Mouse (Mus musculus) layer of hippocampus, adult 11-12 months (tissue): ENCODE measurements around the gene Dnpep.

ENCODE experiments used
- DNase-seq: peaks from one replicate; pipeline ENCODE4 v3.0.0; 2022; ENCODE audit warnings: low spot score

Gene Dnpep

DNA sequence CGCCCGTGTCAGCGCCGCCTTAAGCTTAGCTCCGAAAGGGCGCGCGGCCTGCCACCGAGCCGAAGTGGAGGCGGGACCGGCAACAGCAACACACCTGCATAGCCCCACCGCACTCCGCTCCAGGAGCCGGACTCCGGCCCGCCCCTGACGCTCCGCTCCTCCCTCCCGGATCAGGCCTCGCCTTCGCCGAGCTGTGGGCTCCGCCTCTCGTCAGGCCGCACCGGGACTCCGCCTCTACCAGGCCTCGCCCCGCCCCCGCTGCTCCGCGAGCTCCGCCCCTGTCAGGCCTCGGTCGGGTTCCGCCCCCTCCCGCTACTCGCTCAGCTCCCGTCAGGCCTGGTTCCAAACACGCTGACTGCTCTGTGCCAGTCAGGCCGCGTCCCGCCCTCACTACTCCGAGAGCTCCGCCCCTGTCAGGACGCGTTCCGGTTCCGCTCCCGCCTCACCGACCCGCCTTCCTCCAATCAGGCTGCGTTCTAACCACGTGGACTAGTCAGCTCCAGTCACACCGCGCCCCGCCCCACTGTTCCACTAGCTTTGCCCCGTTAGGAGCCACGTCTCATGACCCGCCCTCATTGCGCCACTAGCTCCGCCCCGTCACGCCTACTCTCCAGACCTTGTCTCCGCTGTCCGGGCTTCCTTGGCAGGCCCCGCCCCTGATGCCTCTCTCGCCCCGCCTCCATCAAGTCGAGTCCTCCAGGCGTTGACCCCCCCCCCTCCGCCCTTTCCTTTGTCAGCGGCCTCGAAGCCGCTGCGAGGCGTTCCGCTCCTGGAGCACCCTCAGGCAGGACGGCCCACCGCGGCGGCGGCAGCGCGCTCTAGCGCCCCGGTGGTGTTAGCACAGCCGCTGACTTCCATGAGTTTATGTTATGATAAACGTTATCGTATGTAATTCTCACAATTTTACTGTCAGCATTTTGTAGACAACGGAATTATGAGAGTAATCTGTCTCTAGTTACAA lies at the start of gene Dnpep:
Gene Dnpep, minus strand, starts transcription at position 750 of the 961 bp plus-strand sequence.
- peak; percentile 100 for DNase-seq

DNA sequence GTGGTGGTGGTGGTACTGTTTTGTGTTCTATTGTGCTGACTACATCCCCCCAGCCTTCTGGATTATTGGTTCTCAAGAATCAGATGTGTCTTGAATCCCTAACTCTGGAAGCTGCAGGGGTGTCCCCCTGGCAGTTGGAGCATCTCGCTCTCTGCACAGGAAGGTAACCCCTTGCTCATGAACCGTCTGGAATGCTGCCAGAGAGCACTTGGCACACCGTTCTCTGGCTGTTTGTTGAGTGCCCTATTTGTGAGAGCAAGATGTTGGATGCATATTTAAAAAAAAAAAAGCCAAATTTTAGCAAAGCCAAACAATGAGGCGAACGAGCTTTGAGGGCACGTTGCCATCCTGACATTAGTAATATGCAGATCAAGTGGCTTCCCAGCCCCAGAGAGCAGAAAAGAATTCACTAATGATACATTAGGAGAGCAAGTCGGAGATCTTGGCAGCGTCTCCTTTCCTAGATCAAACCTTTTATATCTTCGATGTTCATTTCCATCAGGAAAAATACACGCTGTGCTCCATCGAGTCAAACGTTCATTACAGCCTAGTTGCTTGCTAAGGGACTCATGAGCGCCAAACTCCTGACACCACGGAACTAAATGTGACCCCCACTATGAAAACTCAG lies 47.8 kb upstream of the Dnpep start:
- DNase-seq, result no peak

DNA sequence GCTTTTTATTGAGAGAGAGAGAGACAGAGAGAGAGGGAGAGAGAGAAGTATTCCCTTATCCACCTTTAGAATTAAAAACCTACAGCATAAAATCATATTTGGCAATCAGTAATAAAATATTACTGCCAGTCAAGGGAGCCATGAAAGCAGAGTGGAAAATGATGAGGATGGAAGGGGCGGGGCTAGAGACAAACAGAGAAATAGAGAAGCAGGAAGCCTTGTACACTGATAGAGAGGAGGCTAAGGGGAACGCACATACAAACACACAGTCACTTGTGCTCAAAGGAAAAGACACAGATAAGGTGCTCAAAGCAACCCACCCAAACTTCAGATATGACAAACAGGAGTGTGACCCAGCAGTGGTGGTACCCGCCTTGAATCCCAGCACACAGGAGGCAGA lies 46.1 kb upstream of the Dnpep start:
- no peak for DNase-seq

DNA sequence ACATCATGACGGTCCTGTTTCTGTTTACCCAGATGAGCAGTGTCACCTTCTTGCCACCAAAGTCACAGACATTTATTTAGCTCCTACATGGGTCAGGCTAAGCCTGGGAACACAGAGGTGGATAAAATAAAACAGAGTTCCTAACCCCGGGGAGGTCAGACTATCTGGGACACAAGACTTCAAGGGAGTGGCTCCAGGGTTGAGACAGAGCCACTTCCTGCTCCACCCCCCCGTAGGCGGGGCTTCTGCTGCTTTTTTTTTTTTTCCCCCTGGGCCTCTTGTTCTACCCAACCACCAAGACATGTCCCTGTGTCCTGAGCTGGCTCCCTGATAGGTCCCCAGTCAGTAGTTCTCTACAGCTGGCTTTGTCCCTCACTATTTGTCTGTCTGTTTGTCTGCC lies 44.0 kb upstream of the Dnpep start:
- DNase-seq, result no peak

DNA sequence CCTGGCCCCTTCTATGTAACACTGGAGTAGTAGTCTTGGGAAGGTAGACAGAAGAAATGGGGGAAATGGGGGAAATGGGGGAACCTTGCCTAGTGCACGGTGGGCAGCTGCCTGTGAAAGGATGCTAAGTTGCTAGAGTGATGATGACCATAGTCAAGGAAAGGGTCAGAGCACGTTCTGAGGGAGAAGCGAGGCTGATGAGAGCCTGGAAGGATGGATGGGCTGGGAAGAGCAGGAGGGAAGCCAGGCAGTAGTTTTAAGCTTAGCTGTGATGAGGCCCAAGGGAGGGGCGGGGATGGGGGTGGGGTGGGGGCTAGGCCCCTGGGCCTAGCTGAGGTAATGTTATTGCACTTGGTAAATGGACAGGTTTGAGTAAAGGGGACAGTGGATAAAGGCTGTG lies 43.3 kb upstream of the Dnpep start:
- DNase-seq, result no peak

DNA sequence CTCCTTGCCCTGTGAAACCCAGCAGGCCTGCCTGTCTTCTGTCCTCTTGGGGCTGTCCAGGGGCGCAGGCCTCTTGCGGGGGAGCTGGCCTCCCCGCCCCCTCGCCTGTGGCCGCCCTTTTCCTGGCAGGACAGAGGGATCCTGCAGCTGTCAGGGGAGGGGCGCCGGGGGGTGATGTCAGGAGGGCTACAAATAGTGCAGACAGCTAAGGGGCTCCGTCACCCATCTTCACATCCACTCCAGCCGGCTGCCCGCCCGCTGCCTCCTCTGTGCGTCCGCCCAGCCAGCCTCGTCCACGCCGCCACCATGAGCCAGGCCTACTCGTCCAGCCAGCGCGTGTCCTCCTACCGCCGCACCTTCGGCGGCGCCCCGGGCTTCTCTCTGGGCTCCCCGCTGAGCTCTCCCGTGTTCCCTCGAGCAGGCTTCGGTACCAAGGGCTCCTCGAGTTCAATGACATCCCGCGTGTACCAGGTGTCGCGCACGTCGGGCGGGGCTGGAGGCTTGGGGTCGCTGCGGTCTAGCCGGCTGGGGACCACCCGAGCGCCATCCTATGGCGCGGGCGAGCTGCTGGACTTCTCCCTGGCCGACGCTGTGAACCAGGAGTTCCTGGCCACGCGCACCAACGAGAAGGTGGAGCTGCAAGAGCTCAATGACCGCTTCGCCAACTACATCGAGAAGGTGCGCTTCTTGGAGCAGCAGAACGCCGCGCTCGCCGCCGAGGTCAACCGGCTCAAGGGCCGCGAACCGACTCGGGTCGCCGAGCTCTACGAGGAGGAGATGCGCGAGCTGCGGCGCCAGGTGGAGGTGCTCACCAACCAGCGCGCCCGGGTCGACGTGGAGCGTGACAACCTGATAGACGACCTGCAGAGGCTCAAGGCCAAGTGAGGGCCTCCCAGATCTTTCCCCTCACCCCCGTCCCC lies 42.6 kb upstream of the Dnpep start, which contains the start of gene Des:
Gene Des, plus strand, starts transcription at position 218 of the 920 bp plus-strand sequence.
- no peak for DNase-seq

DNA sequence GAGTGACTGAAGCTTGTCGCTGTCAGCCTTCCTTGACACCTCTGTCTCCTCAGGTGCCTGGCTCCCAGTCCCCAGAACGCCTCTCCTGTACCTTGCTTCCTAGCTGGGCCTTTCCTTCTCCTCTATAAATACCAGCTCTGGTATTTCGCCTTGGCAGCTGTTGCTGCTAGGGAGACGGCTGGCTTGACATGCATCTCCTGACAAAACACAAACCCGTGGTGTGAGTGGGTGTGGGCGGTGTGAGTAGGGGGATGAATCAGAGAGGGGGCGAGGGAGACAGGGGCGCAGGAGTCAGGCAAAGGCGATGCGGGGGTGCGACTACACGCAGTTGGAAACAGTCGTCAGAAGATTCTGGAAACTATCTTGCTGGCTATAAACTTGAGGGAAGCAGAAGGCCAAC lies 41.6 kb upstream of the Dnpep start:
- DNase-seq, result no peak

DNA sequence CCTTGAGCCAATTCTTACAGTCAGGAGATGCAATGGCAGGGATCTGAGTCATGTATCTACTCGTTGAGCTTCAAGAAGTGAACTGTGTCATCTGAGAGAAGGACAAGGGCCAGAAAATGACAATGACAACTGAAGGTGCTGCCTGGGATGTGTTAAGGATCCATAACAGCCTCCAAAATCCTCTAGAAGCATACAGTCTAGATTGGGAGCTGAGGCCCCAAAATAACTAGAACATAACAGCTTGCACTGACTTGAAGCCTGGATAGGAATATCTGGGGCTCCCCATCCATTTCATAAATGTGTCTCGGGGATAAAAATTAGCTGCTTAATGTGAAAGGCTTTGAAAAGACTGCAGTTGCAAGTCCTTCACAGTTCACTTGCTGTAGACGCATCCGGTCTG lies 40.2 kb upstream of the Dnpep start:
- DNase-seq, result no peak

DNA sequence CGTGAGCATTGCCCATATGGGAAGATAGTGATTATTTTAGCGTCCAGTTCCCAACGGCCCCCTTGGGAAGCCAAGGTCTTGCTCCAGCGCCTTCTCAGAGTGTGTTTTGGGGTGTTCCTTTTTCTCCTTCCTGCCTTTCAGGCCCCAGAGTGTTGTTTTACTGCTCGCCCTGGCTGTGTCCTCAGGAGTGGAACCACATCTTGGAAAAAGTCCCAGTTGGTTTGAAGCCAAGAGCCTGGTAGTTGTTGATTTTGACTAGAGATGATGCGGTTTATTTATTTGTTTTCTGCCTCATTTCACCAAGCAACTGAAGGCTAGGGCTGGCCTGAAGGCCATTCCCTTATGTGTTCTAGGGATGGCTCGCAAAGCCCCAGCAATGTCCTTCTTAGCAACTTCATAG lies 39.5 kb upstream of the Dnpep start:
- no peak for DNase-seq

DNA sequence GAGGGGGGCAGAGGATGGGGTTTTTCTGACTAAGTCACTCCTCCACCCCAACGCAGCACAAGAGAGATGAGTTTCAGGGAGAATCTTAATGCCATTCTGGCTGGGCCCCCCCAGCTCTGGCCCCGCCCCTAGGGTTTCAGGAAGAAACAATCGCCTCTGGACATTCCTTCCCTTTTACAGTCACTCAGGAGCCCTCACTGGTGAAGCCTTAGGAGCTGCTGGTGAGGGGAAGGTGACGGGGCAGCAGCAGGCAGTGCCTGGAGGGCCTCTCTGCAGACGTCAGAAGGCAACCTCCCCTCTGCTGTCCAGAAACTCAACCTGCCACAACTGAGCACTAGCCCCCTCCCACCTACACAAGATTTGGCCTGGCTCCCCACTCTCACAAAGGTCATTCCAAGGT lies 31.5 kb upstream of the Dnpep start:
- no peak for DNase-seq

DNA sequence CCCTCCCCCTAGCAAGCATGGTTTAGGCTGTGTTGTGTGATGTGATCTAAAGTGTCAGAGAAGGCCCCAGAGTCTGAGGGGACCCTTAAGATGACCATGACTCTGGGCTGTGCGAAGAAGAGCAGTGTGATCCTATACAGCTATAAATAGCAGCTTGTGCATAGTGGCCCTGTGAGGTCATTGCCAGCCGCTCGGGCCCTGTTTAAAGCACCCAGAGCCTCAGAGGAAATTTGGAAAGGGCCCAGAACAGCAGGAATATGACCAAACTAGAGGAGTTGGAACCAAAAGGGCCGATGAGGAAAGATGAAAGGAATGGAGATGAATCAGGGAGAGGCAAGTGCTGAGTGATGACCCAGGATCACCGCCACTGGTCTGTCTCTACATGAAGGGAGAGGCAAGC lies 29.5 kb upstream of the Dnpep start:
- no peak for DNase-seq

DNA sequence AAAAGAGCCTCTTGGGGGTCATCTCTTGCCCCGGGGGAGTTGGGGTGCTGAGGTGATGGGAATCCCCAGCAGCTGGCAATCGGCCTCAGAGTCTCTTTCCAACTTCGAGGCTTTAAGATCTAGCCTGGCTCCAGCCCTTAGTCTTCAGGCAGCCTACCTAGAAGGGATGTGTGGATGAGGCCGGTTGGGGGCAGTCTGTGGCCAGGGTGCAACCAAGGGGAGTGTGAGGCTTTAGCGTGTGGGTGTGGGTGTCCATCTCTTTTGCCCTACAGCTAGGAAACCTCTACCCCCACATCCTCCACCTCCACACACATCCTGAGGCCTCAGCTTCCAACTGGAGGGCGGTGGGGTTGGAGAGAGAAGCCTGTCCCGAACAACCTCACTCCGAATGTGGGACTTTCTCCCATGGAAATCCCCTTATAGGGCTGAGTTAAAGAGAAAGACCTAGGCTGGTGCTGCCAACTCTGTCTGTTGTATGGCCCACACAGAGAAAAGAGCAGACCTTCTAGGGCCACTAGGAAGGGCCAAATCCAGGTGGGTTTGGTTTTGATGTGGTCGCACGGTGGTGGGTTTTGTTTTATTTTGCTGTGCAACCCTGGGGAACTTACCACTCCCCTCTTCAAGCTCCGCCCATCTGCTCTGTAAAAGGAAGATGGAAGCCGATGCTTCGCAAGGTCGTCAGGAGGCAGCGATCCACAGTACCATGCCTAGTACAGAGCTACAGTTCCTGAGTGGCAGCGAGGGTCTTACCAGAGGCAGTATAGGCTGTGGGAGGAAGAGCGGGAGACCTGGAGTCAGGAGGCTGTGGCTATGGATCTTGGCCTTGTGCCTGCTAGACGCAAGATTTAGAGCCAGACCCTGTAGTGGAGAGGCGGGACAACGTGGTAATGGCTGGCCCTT lies 27.5 kb upstream of the Dnpep start:
- DNase-seq, result no peak

DNA sequence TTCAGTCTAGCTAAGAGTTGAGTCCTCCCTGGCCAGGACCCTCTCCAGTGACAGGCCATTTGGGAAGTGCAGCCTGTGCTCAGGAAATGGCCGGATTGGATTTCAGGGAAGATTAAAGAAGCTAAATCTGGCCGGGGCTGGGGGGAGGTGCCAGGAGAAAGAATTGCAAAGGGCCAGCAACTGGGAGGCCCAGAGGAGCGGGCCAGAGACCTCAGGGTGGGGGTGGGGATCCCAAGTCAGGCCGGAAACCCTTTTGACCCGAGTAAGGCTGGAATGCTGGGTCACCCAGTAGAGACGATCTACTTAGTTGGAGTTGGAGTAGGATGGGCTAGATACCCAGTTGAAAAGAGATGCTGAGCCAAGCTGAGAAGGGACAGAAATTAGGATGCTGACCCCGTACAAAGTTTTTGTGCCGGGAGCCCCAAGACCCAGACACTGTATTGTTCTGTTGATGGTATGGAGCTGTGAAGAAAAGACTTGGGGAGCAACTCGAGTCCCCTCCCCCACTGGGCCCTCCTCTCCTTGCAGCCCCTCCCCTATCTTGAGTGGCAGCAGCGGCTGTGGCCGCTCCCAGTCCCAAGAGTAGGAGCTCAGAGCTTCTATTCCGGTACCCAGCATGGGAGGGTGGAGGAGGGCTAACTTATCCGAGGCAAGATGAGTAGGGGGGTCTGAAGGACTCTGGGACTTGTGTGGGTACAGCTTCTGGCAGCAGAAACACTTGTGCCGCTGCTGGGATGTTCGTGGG lies 26.7 kb upstream of the Dnpep start:
- DNase-seq, result no peak

DNA sequence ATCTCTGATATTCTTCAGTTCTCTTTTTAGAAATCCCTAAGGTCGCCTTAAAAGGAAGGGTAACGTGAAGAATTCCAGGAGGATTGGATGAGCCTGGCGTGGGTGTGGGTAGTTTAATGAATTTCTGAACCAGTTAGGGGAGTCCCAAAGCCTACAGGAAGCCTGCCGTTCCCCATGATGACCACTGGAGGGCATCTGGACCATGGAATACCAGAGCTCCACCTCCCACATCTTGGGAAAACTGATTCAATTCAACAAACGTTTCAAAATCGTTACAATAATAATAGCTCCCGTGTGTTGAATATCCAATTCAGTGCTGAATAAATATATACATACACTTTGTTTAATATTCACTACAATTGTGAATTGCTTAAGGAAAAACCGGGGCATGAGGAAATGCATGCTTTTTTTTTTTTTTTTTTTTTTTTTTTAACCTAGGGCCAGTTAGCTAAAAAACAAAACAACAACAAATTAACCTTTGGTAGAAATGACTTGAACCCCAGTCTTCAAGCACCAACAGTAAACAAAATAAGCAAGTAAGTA lies 25.2 kb upstream of the Dnpep start:
- DNase-seq, result peak; percentile 81

DNA sequence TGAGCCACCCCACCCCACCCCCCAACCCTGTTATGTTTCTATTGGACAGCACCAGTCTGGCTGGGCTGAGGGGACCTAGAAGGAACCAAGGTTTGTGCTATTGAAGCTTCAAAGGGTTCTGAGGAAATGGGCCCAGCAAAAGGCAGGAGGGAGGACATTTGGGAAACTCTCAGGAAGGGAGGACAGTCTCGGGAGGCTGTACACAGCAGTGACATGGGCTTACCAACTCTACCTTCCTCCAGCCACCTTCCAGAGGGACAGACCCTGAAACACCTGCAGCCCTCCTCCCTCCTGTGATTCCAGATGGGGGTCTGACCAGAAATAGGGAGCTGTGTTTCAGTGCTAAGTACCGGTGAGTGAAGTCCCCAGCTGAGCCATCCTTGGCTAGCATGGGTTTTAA lies 22.7 kb upstream of the Dnpep start:
- DNase-seq, result no peak

DNA sequence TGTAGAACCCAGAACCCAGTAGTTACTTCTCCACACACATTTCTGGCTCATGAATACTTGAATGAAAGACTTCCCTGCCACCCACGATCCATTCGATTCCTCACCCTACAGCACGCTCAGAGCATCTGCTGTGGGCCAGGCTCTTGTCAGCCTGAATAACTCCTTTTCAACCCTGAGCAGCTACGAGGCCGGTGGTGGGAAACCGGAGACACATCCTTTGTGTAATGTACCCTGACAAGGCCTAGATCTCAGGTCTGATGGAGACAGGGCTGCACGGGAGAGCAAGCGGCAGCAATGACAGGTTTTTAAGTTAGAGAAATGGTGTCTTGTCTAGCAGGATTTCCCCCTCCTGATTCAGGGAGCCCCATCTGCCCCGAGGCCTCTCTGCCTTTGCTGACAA lies 21.5 kb upstream of the Dnpep start:
- DNase-seq, result peak; percentile 44

DNA sequence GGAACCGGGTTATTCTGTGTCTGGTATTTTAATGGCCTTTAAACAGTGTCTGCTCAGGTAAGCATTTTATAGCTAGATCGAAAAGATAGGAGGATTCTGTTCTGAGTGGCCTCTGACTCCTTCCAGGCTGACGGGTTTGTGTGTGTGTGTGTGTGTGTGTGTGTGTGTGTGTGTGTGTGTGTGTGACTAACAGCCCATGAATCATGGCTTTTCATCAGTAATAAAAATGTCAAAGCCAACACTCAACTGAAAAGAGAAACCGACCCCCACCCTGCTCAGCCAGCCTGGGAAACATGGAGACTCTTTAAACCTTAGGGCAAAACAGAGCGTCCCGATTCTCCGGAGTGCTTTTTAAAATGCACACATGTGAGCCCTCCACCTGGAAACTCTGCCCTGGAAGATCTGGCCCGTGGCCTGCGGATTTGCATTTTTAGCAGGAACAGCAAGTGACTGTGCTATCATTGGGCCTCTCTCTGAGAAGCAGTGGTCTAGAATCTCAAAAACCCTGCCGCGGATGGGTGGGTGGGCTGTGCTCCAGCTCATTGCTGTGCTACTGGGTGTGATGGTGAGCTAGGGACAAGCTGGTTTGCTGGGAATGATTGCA lies 20.4 kb upstream of the Dnpep start:
- no peak for DNase-seq

DNA sequence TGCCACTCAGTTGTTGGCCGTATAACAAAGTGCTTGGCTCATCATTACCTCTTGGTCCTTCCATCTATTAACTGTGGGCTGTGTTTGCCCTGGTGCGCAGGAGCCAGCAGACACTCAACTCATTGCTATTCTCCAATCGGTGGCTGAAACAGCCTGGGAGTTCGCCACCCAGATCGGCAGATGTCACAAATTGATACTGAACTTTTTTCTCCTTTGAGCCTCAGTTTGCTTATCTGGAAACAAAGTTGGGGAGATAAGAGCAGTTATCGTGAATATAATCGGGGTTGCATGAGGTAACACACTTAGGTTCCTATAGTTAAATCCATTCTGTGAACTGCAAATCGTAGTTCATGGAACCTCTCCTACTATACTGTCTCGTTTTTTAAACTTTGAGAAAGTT lies 19.3 kb upstream of the Dnpep start:
- no peak for DNase-seq

DNA sequence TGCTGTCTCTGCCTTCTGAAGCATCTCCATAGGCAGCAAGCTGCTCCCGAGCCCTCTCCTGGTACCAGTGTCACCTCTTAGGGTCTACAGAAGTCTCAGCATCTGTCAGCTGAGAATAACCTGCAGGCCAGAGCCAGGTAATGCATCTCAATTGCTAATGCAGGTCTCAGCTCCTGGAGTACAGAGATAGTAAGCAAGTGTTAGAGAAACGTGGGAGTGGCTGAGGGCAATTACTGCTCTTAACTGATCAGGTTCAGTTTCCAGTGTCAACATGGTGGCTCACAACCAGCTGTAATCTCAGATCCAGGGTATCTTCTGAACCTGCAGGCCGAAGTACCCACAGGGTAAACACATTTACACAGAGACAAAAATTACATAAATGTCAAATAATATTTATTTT lies 18.7 kb upstream of the Dnpep start:
- no peak for DNase-seq

DNA sequence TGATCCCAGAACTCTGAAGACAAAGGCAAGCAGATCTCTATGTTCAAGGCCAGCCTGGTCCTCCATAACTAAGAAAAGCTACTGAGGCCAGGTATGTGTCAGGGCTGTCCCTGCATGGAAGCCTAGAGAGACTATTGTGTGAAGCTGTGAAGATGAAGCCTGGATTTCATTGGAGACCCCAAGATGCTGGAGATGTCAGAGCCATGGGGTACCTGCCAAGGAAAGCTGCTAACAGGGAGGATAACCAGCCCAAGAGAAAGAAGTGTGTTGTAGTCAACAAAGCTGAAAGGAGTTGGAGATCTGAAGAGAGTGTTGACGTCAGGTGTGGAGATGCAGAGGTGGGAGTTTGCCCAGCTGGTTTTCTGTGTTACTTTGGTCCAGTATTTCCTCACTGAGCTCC lies 13.5 kb upstream of the Dnpep start:
- DNase-seq, result no peak
